Mouse (Mus musculus) thymus, postnatal 36 days (tissue): ENCODE measurements at regions not wholly inside any gene's neighbourhood (a gene's known extent, or its start where the extent isn't known, plus 50 kb on each side); places are given as distances from the start of the nearest gene placed in this dataset.

Source experiments
- DNase-seq, 2 experiments: peaks; one replicate each; pipeline ENCODE4 v3.0.0; 2022; ENCODE audit warnings: mixed read lengths in 2 of 2

- DNase-seq, result no peak
Observed at GRCm38 (mm10) chr5:118502991-118503390, 57.5 kb upstream of the Med13l start.

GRCm38 (mm10) chr5:118504170-118504569 lies 56.3 kb upstream of the Med13l start:
- no peak for DNase-seq

GRCm38 (mm10) chr5:118504926-118505325 lies 55.6 kb upstream of the Med13l start:
- DNase-seq, result no peak

- no peak for DNase-seq
Observed at GRCm38 (mm10) chr5:118509871-118510270, 50.6 kb upstream of the Med13l start.
